Mouse (Mus musculus) gastrocnemius, adult 8-10 months (tissue): ENCODE measurements around the gene Atg10. TPM values are rescaled to one million over a fixed set of nuclear protein-coding genes. Genes with fewer than 3 reads are reported as not detected.

Source experiments
- DNase-seq, 2 experiments: peaks; one replicate each; pipeline ENCODE4 v3.0.0; 2022; ENCODE audit warnings: low spot score in 2 of 2
- total RNA-seq, 4 experiments: library from RNA; stranded (reverse); gene quantifications; 2 replicates each; pipeline ENCODE4 v1.2.4; 2022

The Atg10 gene
- total RNA-seq, 4 experiments from 2014 or later: 8.0 to 13.9 (median 10.9) TPM

DNA sequence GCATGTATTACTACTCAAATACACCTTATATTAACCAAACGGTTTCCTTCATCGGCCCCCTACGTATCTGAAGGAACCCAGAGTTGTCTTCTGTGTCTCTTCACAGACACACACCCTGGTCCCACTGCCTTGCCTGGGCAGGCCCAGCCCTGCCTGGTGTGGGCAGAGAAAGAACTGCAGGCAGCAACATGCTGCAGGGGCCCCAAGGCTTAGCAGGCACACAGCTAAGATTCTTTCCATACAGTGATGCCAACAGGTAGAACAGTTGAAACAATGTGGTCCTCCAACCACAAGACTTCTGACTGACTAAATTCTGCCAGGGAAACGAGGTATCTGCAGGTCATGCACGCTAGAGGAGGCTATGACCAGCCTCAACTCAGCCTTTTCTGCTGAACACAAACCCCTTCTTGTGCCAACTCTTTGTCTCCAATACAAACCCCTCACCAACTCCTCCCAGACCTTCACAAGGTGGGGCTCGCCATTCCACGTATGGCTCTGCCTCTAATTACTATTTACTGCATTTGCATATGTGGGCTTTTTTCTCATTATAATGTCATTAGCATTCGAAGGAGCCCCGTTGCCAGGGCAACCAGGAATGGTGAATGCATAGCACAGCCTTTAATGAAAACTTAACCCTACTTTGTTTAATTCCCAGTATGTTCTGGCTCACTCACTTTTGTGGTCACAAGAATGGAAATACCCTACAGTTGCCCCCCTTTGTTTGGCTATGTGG lies 45.2 kb downstream of the Atg10 start:
- no peak for DNase-seq

DNA sequence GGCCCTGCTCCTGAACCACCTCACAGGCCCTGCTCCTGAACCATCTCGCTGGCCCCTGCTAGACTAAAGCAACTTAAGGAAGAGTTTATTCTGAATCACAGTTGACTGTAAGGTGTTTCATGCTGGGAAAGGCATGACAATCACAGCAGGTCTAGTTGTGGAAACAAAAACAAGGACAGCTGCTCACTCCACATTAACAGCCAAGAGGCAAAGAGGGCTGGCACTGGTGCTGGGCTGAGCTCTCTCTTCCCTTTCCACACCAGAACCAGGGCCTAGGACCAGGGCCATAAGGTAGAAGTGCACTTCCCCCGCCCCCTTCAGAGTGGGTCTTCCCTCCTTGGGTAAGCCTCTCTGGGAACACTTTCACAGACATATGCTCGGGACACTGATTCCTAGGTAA lies 48.4 kb downstream of the Atg10 start:
- DNase-seq: no peak

DNA sequence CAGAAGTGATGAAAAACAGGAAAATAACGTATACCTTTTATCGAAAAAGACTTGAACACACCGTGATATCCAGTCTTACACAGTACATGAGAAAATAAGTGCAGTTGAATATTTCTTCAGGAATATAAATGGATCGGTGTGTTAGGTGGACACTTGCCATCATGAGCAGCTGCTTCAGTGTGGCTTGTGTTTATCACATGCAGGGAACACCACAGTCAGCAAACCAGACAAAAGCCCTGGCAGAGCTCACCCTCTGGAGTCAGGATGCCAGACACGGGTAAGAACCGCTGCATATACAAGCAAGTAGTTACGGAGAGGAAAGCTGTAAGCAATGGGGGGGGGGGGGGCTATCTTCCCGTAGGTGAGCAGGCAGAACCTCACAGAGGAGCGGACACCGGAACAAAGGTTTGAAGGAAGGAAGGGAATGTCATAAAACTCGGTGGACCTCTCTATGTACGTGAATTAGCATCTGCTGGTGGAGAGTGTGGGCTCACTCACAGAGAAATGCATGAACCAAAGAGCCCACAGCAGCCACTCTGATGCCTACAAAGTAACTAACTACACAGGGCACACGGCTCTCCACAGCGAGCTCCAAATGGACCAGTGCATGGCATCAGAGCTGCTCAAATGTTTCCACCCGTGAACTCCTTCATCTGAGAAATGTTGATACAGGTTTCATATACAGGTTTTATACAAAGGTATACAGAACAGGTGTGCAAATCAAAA lies 51.8 kb downstream of the Atg10 start:
- no peak for DNase-seq

DNA sequence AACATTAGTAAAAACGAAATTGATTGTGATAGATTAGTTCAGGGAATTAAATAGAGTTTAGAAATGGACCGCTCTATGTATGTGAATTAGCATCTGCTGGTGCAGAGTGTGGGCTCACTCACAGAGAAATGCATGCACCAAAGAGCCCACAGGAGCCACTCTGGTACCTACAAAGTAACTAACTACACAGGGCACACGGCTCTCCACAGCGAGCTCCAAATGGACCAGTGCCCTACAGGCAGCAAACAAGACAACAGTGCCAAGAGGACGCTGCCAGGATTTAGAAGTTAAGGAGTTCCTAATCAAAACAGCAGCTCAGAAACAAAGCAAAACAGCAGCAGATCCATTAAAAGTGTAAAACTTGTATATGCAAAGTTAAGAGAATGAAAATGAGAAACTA lies 52.6 kb downstream of the Atg10 start:
- no peak for DNase-seq

DNA sequence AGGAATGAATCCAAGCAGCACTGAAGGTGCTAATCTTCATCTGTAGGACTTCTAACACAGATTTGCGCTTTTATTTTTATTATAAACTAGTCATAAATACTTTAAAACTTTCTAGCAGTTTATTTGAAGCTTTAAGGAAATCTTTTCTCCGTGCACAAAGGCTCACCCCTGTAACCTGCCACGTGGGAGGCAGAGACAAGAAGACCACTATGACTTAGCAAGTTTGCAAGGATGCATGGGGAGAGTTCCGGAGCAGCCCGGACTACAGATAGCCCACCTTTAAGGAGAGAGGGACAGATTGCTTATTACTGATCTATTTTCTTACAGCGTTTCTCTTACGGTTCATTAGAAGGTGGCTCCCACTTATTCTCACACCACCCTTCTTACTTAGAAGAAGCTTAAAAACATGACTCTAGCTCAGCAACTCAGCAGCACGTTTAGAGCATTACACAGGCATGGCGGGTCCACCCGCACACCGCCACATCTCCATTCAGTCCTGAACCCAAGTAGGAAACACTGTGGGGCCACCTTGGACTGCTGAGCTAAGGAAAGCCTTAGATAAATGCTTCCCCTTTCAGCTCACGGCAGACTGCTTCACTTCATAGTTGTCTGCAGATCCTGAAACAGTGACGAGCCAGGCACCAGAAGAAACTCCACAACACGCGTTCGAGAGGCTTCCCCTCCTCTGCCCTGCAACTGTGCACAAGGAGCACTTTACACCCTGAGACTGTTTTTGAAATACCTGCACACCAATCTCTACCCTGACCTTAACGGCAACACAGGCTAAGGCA lies 54.0 kb downstream of the Atg10 start:
- DNase-seq: no peak

DNA sequence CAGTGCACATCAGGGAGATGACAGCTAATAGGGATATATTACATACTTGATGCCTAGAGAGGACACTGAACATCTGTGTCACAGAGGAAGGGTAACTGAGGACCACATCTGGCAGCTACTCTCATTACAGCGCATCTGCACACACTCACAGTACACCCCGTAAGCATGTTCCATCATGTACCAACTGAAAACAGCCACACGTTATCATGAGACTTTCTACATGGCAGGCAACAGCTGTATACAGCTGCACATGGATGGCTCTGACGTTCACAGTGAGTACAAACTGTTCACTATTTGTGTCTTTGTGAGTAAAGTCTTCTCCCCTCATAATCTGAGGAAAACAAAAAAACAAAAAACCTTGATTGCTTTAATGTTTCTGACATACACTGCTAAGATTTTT lies 55.3 kb downstream of the Atg10 start:
- no peak for DNase-seq

DNA sequence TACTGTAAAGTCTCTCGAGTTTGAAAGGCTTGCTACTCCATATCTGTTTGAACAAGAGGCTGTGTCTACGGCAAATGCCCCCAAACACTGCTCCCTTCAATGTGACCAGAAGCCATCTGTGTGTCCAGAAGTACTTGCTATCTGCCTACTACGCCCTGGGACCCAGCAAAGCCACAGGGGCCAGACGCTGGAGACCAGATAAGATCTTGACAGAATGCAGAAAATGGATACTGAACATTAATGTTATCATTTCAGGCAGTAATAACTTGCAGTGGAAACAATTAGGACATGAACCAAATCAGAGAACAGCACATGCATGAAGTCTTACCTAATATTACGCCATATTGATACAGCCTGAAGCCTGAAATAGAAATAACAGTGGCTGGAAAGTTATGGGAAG lies 56.2 kb downstream of the Atg10 start:
- DNase-seq: no peak

DNA sequence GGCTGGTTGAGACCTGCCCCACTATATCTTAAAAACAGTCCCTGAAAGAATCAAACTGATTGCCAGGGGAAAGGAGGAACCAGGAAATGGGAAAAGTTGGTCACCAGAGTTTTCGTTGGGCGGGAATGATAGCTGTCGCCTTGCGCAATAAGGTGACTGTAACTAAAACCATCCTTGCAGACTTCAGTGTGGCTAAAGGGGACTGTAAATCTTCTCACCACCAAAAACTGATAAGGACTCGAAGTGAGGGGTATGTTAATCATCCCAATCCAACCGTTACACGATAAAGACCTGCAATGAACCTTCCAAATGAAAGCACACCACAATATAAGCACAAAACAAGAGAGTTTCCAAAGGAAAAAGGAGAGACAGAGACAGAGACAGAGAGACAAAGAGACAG lies 57.5 kb downstream of the Atg10 start:
- no peak for DNase-seq

DNA sequence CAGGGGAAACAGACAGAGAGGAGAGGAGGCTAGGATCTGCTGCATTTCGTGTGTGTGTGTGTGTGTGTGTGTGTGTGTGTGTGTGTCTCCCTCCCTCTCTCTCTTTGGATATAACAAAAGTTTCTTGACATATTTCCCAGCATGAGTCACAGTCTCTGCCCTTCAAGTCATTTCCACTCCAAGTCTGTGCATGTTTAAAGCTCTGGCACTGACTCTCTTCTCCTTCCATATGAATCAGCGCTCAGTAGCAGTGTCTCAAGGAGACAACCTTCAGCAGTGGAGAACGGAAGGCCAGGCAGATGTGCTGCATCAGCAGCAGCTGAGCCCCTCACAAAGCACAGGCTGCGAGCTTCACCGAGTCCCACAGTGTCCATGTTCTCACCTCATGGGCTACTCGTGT lies 58.6 kb downstream of the Atg10 start:
- DNase-seq: no peak

DNA sequence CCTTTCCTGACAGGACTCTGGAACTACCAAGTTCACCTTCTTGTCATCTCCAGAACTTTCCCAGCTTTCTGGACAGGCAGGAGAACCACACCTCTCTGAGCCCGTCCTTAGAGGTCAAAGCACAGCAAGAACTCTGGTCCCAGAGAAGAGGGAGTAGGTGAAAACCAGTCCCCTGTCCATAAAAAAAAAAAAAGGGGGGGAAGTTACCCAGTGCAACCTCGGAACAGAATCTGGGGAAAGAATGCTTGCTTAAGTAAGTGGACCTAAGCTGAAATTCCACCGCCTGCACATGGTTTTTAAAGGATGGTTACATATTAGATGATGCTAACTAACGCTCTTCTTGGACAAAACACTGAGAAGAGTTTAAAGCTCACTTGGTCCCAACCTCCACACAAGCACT lies 60.5 kb downstream of the Atg10 start:
- no peak for DNase-seq

DNA sequence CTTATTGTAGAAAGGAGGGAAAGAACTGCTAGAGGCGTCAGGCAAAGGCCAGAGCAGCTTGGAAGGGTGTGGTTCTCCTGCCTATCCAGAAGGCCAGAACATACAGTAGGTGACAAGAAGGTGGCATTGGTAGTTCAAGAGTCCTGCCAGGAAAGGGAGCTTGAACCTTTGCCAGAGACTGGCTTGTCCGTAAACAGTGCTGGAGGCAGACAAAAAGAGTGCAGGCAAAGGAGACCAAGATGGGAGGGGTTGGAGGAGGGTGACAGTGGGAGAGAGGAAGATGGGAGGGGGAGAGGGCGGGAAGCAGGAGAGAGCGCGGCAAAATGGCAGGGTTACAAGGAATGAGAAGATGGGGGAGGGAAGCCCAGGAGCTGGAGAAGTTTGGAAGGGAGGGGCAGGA lies 61.3 kb downstream of the Atg10 start:
- DNase-seq: no peak

DNA sequence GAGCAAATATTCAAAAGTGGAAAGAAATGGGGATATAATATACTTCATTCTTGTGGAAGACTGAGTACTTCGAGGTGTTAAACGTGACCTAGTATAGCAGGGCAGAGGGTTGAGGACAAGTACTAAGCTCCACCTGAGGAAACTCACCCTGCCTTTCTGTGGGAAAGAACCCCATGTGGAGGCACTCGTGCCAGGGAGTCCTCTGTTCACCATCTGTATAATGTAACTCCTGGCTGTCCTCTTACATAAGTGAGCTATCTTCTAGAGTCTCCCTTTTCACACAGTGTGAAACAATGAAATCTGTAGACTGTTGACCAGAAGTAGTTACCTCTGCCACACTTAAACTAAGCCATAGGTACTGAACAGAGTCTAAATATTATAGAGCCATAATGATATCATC lies 63.2 kb downstream of the Atg10 start:
- DNase-seq: no peak

DNA sequence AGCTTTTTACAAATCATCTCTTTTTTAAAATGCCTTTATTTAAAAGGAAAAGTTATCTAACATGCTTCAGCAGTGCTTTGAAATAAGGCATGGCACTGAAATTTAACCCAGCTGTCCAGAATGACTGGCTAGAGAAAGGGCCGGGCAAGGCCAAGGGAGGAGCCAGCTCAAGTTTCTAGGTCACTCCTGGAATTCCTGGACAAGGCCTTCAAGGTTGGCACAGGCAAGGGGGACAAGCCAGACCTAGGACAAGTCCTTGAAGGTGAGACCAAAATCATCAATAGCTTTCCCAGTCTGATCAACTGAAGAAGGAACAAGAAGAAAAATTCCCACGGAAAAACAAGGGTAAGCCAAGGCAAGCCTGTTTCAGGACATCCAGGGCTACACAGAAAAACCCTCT lies 63.9 kb downstream of the Atg10 start:
- DNase-seq: no peak

DNA sequence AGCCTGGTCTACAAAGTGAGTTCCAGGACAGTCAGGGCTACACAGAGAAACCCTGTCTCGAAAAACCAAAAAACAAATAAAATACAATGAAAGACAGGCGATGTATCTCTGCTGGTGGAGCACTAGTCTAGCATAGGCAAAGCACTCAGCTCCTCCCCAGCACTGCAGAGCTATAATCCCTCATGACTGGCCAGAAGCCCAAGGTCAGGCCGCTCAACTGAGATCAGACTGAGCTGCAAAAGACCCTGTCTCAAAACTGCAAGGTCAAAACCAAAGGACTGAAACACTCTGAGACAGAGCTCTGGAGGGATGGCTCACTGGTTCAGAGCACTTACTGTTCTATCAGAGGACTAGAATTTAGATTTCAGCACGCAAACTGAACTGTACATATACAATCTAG lies 65.8 kb downstream of the Atg10 start:
- no peak for DNase-seq

DNA sequence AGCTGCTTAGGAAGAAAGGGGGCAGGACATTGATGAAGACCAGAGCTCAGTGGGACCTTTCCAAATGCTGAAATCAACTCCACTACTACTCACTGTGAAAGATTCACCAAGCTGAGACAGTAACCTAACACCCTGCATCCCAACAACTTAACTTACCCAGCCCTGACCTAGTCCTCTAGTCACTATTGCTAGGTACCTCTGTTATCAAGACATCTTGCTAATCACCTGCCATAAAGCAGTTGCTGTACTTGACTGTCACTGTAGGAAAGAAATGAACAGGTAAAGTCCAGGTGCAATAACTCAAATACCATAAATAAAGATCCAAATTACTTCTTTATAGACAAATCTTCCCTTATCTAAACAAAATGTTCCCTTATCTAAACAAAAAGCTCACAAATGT lies 66.3 kb downstream of the Atg10 start:
- DNase-seq: no peak

DNA sequence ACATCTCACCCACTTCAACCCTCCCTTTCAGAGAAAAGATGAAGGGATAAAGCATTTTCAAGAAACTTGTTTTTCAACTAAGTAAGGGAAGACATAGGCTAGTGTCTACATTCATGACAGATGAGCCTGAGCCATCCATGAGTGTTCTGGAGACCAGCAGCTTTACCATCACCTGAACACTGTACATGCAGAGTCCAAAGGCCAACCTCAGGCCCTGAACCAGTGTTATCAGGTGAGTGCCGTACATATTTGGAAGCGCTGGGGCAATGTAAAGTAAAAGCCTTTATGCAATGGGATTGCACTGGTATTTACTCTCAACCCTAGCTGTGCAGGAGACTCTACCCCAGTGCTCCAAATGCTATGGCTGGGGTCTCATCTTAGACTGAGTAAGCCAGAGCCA lies 66.8 kb downstream of the Atg10 start:
- no peak for DNase-seq

DNA sequence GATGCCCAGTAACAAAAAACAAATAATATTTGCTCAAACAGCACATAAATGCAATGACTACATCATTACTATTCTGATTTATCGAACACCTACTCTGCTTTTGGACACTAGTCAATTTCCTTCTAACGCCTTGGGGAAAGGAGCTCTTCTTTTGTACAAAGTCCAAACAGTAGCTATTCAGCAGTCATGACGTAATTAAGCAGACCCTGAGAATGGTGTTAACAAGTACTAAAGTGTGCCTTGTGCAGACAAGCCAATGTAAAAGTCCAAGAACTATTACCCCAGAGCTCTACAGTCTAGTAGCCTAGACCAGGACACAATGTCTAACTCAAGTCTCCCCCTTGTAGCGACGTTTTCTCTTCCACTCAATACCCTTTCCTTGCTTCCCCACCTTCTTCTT lies 67.5 kb downstream of the Atg10 start:
- no peak for DNase-seq

DNA sequence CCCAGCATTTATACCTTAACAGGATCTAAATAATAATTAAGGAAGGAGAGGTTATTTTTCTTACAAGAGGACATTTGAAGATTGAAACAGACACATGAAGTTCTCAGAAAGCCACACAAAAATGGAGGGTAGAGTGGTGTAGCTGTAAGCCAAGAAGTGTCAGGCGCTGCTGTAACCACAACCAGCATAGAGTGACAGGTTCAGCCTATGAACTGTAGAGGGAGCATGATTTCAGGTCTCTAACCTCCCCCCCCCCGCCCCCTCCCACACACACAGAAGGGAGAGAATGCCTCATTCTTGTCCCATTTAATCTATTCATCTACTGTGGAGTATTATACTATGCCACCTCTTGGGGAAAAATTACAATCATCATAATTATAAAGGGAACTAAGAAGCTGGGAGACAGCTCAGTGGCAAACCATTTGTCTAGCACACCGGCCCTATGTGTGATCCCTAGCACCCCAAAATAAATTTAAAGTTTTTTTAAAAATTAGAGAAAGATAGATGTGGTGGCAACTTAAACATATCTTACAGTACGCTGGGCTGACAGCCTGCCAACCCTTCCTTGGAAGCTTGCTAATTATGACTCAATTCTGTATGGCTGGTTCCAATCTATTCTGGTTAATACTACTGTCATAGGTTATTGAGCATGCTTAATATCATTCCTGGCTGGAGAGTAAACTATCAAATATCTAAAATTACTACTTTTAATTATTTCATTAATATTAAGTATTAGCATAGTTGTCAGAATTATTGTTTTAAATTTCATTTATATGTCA lies 68.2 kb downstream of the Atg10 start:
- DNase-seq: no peak

DNA sequence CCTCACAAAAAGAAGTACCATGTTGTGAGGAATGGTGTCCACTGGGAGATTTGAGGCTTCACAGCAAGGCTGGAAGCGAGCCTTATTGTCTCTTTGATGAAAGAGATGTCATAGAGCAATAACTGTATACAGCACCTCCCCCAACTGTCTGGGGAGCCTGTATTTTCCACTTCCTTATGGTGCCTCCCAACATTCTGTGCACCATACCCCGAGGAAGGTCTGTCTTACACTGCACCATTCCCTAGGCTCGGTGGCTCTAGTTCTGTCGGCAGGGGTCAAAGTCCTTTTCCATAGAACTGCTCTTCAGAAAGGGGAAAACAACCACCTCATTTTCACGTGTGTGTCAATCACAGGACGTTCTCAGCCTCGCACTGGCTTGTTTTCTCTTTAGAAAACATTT lies 69.1 kb downstream of the Atg10 start:
- no peak for DNase-seq

DNA sequence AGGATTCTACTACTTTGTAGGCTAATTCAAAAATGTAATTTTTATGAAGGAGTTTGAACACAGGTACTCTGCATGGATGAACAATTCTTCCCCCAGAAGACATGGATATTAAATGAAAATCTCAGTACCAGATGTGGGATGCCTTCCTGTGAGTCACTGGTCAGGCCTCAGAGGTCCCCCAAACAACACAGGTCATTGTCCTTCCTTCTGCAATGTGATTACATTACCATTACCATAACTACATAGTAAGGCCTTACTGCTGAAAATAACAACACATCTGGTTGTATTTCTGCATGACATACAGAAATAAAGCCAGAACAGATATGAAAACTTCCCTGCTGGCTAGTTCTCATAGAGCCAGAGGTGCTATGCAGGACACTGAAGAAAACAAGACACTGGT lies 87.4 kb downstream of the Atg10 start:
- DNase-seq: no peak

DNA sequence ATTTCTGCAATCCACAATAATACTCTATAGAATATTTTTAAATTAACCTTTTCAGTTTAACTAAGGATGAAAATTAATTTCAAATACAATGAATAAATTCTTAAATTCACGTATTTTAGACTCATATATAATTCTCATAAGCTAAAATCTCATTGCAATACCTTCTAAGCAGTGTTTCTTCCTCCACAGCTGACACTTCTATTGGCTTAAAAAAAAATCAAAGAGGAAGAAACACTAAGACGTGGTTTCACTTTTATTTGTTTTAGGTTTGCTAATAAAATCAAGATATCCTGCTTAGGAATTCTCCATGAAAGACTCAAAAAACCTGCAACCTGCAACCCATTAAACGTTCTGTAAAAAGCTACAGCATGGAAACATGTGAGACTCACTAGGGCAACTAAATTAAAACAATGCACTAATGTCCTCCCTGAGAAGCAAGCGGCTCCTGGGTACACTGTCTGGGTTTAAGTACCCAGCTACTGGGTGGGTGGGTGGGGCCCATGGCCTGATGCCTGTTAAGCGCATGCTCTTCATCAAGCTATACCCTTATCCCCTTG lies 90.4 kb downstream of the Atg10 start:
- DNase-seq: no peak
